Mouse (Mus musculus): ENCODE measurements around the gene Prkab2. TPM values are rescaled to one million over a fixed set of nuclear protein-coding genes. Genes with fewer than 3 reads are reported as not detected.
A peak's percentile ranks its signal among the peaks of the same experiment; 100 is the strongest.

The Prkab2 gene
- polyA plus RNA-seq, 1 experiment from 2014 or later: 1.6 TPM

- no peak overlapping the region for H3K4me3 ChIP-seq (replicated peaks)
- H3K27me3 ChIP-seq: peaks cover 3% of the 10 kb centered on the region; the same call in 1 of the 2 replicates
- H3K27ac ChIP-seq (replicated peaks): no peak overlapping the region
- no peaks in the 10 kb centered on the region for H3K9me3 ChIP-seq (replicated peaks)
- no peak overlapping the region for H3K9ac ChIP-seq
- no peak for ATAC-seq (ENCODE audit: insufficient read depth)
- 67% methylated on average over 3 of the region's 3 CpGs for WGBS (ENCODE audit: insufficient replicate concordance)
- no peaks in the 10 kb centered on the region for H3K36me3 ChIP-seq (replicated peaks)
- H3K4me2 ChIP-seq: no peak overlapping the region
- H3K4me1 ChIP-seq (replicated peaks): peaks cover 7% of the 10 kb centered on the region; the same call in 1 of the 2 replicates
Observed at GRCm38 (mm10) chr3:97676126-97676525, 18.1 kb downstream of the Prkab2 start.

- no peak for ATAC-seq (ENCODE audit: insufficient read depth)
- Histone ChIP-seq H3K27ac (replicated peaks) (no peak overlapping the region), H3K27me3 (peaks cover 25% of the 10 kb centered on the region), H3K4me3 (replicated peaks) (no peak overlapping the region), H3K9ac (no peak overlapping the region), H3K36me3 (replicated peaks) (no peaks in the 10 kb centered on the region), H3K9me3 (replicated peaks) (no peaks in the 10 kb centered on the region), H3K4me1 (replicated peaks) (peaks cover 21% of the 10 kb centered on the region), H3K4me2 (no peak overlapping the region)
- 61% methylated on average over 3 of the region's 3 CpGs for WGBS (ENCODE audit: insufficient replicate concordance)
Observed at GRCm38 (mm10) chr3:97678416-97678815, 20.4 kb downstream of the Prkab2 start.

- H3K4me3 ChIP-seq (replicated peaks): peak overlapping the region; percentile 50
- H3K9ac ChIP-seq: peak overlapping the region; percentile 23; the same call in 1 of the 2 replicates
- ATAC-seq (ENCODE audit: insufficient read depth): peak; percentile 62; the same call in 1 of the 2 replicates
- H3K4me1 ChIP-seq (replicated peaks): peaks cover 21% of the 10 kb centered on the region
- H3K27ac ChIP-seq (replicated peaks): no peak overlapping the region
- 2% methylated on average over 28 of the region's 28 CpGs for WGBS (ENCODE audit: insufficient replicate concordance)
- H3K27me3 ChIP-seq: peaks cover 40% of the 10 kb centered on the region
- no peaks in the 10 kb centered on the region for H3K36me3 ChIP-seq (replicated peaks)
- peak overlapping the region; percentile 78 for H3K4me2 ChIP-seq
- no peaks in the 10 kb centered on the region for H3K9me3 ChIP-seq (replicated peaks)
Observed at GRCm38 (mm10) chr3:97680631-97681320, 22.8 kb downstream of the Prkab2 start.

- WGBS (ENCODE audit: insufficient replicate concordance): under 1% methylated on average over 33 of the region's 33 CpGs
- Histone ChIP-seq H3K9ac (peak overlapping the region; percentile 23), H3K36me3 (replicated peaks) (no peaks in the 10 kb centered on the region), H3K27ac (replicated peaks) (no peak overlapping the region), H3K9me3 (replicated peaks) (no peaks in the 10 kb centered on the region), H3K4me2 (peak overlapping the region; percentile 78), H3K4me3 (replicated peaks) (peak overlapping the region; percentile 50), H3K4me1 (replicated peaks) (peaks cover 21% of the 10 kb centered on the region), H3K27me3 (peaks cover 40% of the 10 kb centered on the region)
- ATAC-seq (ENCODE audit: insufficient read depth): peak; percentile 30
Observed at GRCm38 (mm10) chr3:97681321-97682158, 23.5 kb downstream of the Prkab2 start.

- H3K9me3 ChIP-seq (replicated peaks): no peaks in the 10 kb centered on the region
- peak overlapping the region; percentile 78 for H3K4me2 ChIP-seq
- peak overlapping the region; percentile 50 for H3K4me3 ChIP-seq (replicated peaks)
- peak overlapping the region; percentile 23; the same call in 1 of the 2 replicates for H3K9ac ChIP-seq
- no peak overlapping the region for H3K27ac ChIP-seq (replicated peaks)
- H3K36me3 ChIP-seq (replicated peaks): no peaks in the 10 kb centered on the region
- peaks cover 40% of the 10 kb centered on the region for H3K27me3 ChIP-seq
- ATAC-seq (ENCODE audit: insufficient read depth): no peak
- WGBS (ENCODE audit: insufficient replicate concordance): 2% methylated on average over 11 of the region's 11 CpGs
- H3K4me1 ChIP-seq (replicated peaks): peaks cover 21% of the 10 kb centered on the region
Observed at GRCm38 (mm10) chr3:97682159-97682502, 24.1 kb downstream of the Prkab2 start.

GRCm38 (mm10) chr3:97682576-97682975 is 24.6 kb downstream of the Prkab2 start:
- H3K36me3 ChIP-seq (replicated peaks): no peaks in the 10 kb centered on the region
- peak overlapping the region; percentile 50; the same call in 1 of the 2 replicates for H3K4me3 ChIP-seq (replicated peaks)
- no peaks in the 10 kb centered on the region for H3K9me3 ChIP-seq (replicated peaks)
- peaks cover 21% of the 10 kb centered on the region for H3K4me1 ChIP-seq (replicated peaks)
- 24% methylated on average over 5 of the region's 5 CpGs for WGBS (ENCODE audit: insufficient replicate concordance)
- H3K4me2 ChIP-seq: peak overlapping the region; percentile 78
- no peak overlapping the region for H3K9ac ChIP-seq
- ATAC-seq (ENCODE audit: insufficient read depth): no peak
- H3K27me3 ChIP-seq: peaks cover 40% of the 10 kb centered on the region
- no peak overlapping the region for H3K27ac ChIP-seq (replicated peaks)

GRCm38 (mm10) chr3:97683560-97684195 is 25.7 kb downstream of the Prkab2 start:
- Histone ChIP-seq H3K27ac (replicated peaks) (no peak overlapping the region), H3K9me3 (replicated peaks) (no peaks in the 10 kb centered on the region), H3K4me2 (no peak overlapping the region), H3K4me1 (replicated peaks) (peaks cover 21% of the 10 kb centered on the region), H3K9ac (no peak overlapping the region), H3K4me3 (replicated peaks) (no peak overlapping the region), H3K27me3 (peaks cover 40% of the 10 kb centered on the region), H3K36me3 (replicated peaks) (no peaks in the 10 kb centered on the region)
- WGBS (ENCODE audit: insufficient replicate concordance): 26% methylated on average over 16 of the region's 16 CpGs
- no peak for ATAC-seq (ENCODE audit: insufficient read depth)

GRCm38 (mm10) chr3:97686372-97687117 is 28.6 kb downstream of the Prkab2 start:
- no peak overlapping the region for H3K4me3 ChIP-seq (replicated peaks)
- peaks cover 33% of the 10 kb centered on the region for H3K27me3 ChIP-seq
- no peak for ATAC-seq (ENCODE audit: insufficient read depth)
- no peak overlapping the region for H3K4me2 ChIP-seq
- H3K36me3 ChIP-seq (replicated peaks): no peaks in the 10 kb centered on the region
- peaks cover 10% of the 10 kb centered on the region for H3K4me1 ChIP-seq (replicated peaks)
- 59% methylated on average over 4 of the region's 4 CpGs for WGBS (ENCODE audit: insufficient replicate concordance)
- H3K9ac ChIP-seq: no peak overlapping the region
- no peaks in the 10 kb centered on the region for H3K9me3 ChIP-seq (replicated peaks)
- H3K27ac ChIP-seq (replicated peaks): no peak overlapping the region

GRCm38 (mm10) chr3:97689289-97689688 is 31.3 kb downstream of the Prkab2 start:
- Histone ChIP-seq H3K4me2 (no peak overlapping the region), H3K4me3 (replicated peaks) (no peak overlapping the region), H3K27me3 (peaks cover 7% of the 10 kb centered on the region), H3K36me3 (replicated peaks) (no peaks in the 10 kb centered on the region), H3K4me1 (replicated peaks) (no peaks in the 10 kb centered on the region), H3K9me3 (replicated peaks) (no peaks in the 10 kb centered on the region), H3K9ac (no peak overlapping the region), H3K27ac (replicated peaks) (no peak overlapping the region)
- ATAC-seq (ENCODE audit: insufficient read depth): no peak
- 37% methylated on average over 2 of the region's 2 CpGs for WGBS (ENCODE audit: insufficient replicate concordance)

- H3K4me2 ChIP-seq: no peak overlapping the region
- no peaks in the 10 kb centered on the region for H3K36me3 ChIP-seq (replicated peaks)
- H3K4me1 ChIP-seq (replicated peaks): no peaks in the 10 kb centered on the region
- H3K9me3 ChIP-seq (replicated peaks): no peaks in the 10 kb centered on the region
- H3K9ac ChIP-seq: no peak overlapping the region
- 56% methylated on average over 7 of the region's 7 CpGs for WGBS (ENCODE audit: insufficient replicate concordance)
- no peaks in the 10 kb centered on the region for H3K27me3 ChIP-seq
- no peak overlapping the region for H3K27ac ChIP-seq (replicated peaks)
- ATAC-seq (ENCODE audit: insufficient read depth): no peak
- H3K4me3 ChIP-seq (replicated peaks): no peak overlapping the region
Observed at GRCm38 (mm10) chr3:97690590-97690989, 32.6 kb downstream of the Prkab2 start.

Data from liver, embryonic 15.5 days (tissue).